Mouse (Mus musculus): ENCODE data around the gene Pcdh11x.
"Not testable (repeated sequence)": the region's sequence is repeated elsewhere in the genome, so short reads cannot be mapped to it uniquely, and the experiment has no call there.

Gene Pcdh11x

DNA sequence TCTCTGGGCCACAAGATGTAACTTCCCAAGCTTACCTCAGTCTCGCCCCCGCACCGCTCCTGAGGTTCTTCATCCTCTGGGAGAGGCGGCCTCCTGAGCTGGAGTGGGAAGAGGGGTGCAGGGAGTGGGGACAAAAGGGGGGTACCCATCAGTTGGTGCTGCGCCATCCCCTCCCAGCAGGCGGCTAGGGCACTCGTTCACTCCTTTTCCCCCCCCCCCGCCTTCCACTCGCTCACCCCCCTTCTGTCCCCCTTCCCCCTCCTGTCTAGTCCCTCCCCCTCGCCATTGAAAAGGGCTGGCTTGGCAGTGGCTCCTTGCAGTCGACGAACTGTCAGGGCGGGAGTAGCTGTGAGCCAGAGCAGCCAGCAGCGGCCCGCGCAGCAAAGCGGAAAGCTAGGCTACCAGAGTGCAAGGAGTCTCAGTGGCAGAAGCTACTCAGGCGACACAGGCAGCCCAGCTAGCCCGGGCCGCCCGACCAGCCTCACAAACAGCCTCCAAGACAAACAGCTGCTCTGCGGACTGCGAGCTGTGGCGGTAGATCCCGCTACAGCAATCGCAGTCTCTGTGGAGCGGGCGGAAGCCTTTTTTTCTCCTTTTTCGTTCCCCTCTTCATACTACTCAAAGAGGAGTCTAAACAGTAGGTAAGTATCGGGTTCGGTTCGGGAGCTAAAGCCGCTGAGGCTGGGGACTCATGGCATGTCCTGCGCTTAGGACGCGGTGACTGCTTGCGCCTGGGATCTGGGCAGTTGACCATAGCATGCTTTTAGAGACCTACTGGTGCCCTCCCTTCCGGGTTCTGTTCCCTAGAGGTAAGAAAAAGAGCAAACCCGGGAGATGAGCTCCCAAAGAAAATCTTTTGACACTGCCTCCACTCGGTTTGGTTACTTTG lies at the start of gene Pcdh11x:
Gene Pcdh11x (plus strand): TSS at position 249 of the 889 bp plus-strand sequence.
- DNase-seq (ENCODE audit: low read depth, low spot score): peak; percentile 31

DNA sequence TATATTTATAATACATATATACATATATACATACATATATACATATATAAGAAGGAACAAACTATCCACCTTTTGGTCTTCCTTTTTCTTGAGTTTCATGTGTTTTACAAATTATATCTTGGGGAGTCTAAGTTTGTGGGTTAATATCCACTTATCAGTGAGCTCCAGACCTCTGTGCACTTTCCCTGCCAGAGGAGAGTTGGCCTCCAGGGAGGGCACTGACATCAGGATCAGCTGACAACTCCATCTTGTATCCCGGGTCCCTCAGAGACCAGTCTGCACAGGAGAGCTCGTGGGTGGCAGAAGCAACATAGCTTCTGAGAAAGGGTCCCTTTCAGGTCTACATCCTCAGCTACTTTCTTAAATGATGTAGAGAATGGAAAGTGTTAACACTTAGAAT lies 30.0 kb upstream of the Pcdh11x start:
- no peak for DNase-seq (ENCODE audit: low read depth, low spot score)

DNA sequence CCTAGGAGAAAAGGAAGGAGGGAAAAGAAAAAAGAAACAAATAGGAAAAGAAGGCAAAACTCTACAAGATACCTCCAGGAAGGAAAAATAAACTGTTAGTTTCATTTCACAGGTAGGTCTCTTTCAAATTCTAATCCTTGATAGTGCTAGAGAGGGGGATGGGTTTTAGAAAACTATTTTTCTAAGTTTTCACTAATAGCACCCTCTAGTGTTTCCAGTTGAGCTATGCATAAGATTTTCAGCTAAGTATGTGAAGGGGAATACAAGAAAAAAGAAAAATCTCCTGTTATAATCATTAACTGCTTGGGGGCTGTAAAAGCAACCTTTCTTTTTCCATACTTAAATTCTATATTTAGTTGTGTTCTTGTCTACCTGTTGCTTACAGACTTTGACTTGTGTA lies 4.5 kb upstream of the Pcdh11x start:
- DNase-seq (ENCODE audit: low read depth, low spot score): no peak

DNA sequence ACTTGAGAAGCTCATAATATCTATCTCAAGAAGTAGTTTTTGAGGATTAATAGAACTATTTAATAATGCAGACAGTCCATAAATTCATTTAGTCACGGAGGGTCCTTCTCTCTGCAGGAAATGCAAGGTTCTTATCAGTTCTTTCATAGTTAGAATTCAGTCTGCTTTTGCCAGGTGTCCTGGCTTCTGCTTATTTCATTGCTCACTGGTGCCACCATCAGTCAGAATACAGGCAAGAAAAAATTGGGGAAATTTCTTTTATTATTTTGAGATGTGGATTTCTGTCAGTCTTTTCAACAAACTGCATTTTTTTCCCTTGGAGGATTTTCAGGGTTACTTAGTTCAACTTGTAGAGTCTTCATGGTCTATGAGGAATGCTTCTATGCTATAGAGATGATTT lies 2.6 kb upstream of the Pcdh11x start:
- no peak for DNase-seq (ENCODE audit: low read depth, low spot score)

DNA sequence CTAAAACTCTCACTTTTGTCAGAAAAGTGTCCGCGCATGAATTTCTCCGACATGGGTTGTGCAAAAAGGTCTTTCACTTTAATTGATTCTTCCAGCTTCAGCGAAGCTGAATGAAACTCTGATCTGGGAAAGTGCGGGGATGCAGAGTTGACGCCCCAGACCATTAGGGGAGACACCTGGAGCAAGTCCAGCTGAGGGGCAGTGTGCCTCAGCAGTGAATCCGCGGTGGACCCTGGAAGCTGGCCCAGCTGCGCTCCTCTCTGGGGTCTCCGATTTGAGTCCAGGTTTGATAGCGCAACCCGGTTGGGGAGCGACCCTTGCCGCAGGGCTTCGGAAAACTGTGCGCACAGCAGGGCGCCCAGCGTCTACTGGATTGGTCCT lies 831 bp downstream of the Pcdh11x start:
- no peak for DNase-seq (ENCODE audit: low read depth, low spot score)

DNA sequence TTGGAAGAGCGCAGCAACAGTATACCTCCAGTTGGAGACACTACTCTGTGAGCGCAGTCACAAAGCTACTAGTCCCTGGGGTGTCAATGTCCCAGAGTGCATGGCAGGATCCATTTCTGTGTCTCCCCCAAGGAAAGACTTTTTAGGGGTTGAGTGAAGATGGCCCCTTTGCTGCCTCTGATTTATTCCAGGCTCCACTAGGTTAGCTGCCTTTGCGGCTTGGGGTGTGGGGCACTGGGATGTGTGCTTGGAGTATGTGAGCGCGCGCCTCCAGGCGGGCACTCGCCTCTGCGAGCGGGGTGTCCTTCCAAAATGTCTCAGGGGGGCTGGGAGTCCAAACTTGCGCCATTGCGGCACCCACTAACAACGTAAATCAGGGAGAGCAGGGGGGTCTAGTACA lies 1.6 kb downstream of the Pcdh11x start:
- no peak for DNase-seq (ENCODE audit: low read depth, low spot score)

DNA sequence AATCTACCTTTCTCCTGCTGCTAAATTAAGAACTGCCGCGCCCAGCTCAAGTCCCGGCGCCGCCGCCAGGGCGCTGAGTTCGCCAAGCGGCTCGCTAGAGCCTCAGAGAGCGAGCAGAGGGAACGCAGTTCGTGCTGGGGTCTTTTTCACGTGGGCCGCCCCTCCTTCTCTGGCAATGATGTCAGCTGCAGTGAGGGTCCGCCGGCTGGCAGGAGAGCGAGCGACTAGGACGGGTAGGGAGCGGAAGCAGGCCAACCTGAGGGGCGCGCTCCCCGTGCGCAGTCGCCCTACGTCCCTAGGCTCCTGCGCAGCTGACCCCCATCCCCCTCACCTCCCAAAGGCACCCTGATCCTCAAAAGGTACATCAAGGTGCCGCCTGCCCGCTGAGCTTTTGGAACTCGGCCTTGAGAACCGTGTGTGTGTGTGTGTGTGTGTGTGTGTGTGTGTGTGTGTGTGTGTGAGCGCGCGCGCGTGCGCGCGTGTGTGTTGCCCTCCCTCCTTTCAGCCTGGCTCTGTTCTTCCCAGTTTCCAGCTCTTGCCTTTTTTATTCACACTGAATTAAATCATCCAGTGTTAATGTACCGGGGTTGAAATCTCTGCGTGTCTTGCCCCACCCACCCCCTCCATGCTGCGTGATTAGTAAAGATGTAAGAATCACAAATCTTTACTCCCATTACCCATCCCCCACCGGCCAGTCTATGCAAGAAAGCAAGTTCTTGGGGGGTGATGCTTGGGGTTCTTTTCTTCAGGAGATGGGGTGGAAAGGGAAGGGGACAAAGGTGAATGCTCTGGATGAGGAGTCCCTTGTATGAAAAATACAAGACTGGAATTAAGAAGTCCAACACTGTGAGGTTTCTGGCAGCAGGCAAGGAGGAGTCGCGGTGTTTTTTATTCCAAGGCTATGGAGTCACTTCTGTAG lies 3.0 kb downstream of the Pcdh11x start:
- peak; percentile 32 for DNase-seq (ENCODE audit: low read depth, low spot score)

DNA sequence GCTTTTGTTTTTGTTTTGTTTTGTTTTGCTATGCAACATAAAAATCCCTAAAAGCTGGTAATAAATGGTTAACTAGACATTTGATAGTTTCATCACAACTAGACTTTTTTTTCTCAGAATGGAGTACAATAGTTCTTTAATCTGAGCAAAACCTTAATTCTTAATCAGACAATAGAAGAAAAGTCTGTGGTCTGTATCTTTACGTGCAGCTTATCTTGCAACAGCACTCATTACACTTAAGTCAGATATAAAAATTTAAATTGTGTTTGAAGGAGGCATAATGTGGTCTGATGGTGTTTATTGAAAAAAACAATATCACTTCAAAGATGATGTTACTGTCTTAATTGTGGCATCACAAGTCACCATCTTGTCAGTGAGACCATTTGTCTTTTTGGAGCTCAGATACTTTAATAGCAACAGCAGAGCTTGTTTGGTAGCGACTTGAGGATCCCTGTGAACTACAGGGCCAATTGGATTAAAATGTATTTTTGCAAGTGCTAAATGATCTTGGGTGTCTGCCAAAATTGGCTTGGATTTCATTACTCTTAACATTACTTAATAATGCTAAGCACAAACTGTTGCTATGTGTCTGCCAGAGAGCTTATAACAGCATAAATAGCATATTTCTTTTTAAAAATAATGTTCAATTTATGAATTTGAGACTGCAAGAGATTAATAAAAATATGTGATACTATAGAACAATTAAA lies 11.6 kb downstream of the Pcdh11x start:
- no peak for DNase-seq (ENCODE audit: low read depth, low spot score)

DNA sequence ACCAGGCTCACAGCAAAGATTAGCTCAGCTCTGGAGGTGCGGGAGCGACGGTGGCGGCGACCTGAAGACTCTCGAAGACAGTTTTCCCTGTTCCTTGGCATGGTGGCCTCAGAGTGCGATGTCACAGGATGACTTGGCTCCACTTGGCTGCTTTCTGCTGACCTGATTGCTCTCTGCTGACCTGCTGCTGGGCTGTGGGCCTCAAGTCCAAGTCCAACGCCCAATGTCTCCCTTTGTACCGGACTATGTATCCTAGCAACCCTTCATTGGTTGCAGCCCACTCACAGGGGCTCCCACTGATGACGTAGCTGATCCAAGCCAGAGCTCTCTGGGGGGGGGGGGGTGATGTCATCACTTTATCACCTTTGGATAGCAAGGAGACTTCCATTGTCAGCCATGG lies 22.9 kb downstream of the Pcdh11x start, which contains the start of gene H2afb3:
Gene H2afb3 (minus strand): TSS at position 101 of the 400 bp plus-strand sequence.
- DNase-seq (ENCODE audit: low read depth, low spot score): not testable (repeated sequence)

DNA sequence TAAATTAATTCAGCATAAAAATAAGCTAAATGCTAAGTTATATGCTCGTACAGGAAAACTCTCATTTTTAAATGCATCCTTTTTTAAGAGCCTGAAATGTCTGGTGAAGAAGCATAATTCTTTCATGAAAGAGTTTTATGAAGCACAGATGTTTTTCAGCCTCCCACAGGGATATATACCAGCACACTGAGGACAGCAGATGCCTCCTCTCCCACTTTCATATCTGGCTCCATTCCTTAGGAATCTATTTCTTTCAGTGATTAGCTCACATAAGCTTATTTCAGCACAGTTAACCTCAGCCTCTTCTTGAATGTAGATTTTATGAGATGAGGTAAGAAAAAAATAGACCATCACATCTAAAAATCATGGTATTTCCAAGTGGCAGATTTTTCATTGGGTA lies 176.2 kb downstream of the Pcdh11x start:
- DNase-seq (ENCODE audit: low read depth, low spot score): no peak

DNA sequence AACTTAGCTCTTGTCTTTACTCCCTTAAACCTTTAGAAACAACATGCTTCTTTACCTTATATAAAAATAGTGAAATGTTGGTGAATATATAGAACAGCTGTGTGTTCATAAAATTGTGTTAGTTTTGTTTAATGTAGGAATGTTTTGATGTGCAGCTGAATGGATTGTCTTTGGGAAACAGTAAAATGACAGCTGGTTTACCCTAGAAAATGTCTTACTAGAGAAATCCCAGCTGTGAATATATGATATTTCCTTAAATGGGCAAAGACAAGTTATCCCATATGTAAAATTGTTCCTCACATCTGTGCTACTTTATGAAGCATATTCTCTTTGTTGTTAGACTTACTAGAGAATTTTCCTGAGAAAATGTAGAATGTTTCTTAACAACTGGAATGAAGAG lies 196.4 kb downstream of the Pcdh11x start:
- no peak for DNase-seq (ENCODE audit: low read depth, low spot score)

DNA sequence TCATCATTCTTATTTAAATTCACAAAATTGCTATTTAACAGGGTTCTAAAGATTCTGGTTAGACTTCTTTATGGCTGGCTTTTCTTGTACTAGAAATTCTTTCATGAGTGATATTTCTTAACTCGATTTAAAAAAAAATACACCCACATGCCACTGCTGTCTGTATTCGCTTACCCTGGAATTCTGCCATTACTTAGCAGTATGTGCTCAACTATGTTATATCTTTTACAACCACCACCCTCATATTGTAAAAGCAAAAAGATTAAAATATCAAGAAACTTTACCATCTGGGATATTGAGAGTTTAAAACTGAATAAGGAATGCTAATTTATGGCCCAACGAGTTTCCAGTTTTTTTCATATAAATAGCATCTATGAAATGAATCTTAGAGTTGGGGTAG lies 234.9 kb downstream of the Pcdh11x start:
- no peak for DNase-seq (ENCODE audit: low read depth, low spot score)

DNA sequence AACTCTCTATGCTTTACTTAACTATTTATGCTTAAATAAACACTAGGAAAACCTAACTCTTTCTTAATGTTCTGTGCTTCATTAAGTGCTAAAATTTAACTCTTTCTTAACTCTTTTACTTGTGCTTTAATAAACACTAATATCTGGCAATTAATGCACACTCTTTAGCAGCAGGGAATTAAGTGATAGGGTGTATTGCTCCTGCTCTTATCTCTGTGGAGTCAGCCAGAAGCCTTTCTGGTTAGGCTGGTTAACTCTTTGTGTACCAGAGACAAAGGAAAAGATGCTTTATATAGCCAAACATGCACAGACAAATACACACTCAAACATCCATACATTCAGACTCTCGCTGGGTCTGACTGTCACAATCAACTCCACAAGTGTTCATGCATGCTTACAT lies 309.2 kb downstream of the Pcdh11x start:
- DNase-seq (ENCODE audit: low read depth, low spot score): no peak

DNA sequence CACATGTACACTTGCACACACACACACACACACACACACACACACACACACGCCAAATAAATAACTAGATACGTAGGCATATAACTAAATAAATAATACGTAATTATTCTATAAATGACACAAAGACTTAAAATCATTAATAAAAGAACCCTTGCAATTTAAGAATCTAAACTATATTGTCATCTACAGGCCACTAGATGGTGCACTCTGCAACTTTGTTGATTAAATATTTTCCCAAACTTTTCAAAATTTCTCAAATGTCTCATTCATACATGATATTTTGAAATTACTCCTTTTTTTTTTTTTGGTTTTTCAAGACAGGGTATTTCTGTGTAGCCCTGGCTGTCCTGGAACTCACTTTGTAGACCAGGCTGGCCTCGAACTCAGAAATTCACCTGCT lies 328.4 kb downstream of the Pcdh11x start:
- DNase-seq (ENCODE audit: low read depth, low spot score): no peak

DNA sequence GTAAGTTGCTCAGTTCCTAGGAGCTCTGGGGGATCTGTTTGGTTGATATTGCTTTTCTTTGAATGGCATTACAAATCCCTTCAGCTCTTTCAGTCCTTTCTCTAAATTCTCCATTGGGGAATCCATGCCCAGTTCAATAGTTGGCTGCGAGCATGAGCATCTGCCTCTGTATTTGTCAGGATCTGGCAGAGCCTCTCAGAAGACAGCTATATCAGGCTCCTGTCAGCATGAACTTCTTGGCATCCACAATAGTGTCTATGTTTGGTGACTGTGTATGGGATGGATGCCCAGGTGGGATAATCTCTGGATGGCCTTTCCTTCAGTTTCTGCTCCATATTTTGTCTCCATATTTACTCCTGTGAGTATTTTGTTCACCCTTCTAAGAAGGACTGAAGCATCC lies 380.2 kb downstream of the Pcdh11x start:
- DNase-seq (ENCODE audit: low read depth, low spot score): not testable (repeated sequence)

DNA sequence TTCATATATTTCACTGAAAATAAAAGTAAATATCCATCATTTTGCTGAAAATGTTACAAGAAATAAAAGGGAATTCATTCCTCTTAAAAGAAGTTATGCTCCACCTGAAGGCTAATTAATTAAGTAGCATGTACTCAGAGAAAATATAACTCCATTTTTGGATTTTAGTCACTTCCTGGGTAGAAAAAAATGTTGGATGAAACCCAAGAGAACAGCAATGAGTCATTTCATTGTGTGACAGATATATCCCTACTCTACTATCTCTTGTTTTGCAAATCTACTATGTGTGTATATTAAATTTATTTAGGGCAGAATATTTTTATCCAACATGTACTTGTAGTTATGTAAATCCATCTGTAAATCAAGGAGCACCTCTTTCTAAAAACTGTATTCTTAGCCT lies 444.1 kb downstream of the Pcdh11x start:
- no peak for DNase-seq (ENCODE audit: low read depth, low spot score)

DNA sequence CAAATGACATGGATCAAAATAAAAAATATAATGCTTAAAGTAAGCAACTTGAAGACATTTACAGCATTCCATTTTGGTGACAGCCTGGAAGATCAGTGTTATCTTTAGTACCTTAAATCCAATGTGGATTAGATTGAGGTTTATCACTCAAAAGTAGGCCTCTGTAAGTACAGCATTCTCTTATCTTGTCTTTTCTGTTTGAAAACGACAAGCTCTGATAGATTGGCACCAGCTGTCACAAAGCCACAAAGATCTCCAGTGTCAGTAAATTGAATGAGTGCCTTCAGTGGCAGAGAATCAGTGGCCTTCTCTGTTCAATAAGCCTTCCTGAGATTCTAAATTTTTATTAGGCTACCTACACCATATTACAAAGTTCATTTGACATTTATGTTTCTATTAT lies 445.7 kb downstream of the Pcdh11x start:
- DNase-seq (ENCODE audit: low read depth, low spot score): no peak

DNA sequence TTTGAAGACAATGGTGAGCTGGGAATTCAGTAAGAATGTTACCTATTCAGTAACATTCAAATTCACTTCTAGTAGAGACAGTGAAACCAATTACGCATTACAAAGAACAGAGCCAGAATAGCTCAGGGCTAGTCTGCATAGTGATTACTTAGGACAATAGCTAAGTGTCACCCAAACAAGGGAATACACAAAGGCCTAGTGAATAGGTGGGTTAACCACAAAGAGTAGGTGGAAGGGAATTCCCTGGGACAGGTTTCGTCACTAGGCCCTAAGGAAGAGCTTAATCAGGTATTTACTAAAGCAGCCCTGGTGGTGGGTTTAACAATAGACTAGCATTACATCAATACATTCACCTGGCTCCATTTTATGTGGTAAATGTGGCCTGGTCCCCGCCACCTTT lies 654.5 kb downstream of the Pcdh11x start:
- peak; percentile 86 for DNase-seq (ENCODE audit: low read depth, low spot score)

Measured in ES-CJ7 (cell line).